Mouse (Mus musculus) frontal cortex, postnatal 25 days (tissue): Measurements from ENCODE around the gene Itln1.
"Not testable (repeated sequence)": the region's sequence is repeated elsewhere in the genome, so short reads cannot be mapped to it uniquely, and the experiment has no call there.

Source experiments
- DNase-seq, 2 experiments: peaks; one replicate each; pipeline ENCODE4 v3.0.0; 2022; ENCODE audit warnings: low spot score in 2 of 2

The Itln1 gene

DNA sequence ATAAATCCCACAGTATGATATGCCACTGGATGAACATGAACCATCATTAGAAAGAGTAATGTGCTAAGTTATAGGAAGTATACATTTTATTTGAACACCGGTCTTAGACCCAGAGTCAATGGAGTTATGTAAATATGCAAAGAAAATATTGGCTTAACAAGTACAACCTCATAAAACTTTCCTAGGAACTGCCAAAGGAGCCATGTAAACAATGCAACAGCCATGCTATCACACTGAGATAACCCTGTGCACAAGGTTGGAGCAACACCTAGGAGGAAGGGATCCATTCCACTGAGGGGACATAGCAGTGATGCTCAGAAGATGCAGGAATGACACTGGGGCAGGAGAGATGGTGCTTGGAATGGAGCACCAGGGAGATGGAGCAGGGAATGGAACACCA lies 21.3 kb downstream of the Itln1 start:
- DNase-seq: no peak

DNA sequence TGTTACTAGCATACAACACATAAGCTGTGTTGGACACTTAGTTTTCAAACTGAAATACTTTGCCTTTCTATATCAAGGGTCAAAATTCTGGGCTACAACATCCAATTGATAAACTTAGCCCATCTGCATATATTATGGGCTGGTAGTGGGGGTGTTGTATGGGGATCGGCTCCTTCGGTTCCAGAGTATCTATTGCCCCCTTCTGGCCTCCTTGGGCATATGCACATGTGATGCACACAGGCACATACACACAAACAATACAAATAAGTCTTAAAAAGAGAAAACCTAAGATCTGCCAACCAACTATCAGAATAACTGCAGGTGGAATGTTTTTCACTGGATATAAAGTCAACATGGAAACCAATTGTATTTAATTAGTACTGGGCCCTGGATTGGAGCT lies 21.9 kb downstream of the Itln1 start:
- no peak for DNase-seq

DNA sequence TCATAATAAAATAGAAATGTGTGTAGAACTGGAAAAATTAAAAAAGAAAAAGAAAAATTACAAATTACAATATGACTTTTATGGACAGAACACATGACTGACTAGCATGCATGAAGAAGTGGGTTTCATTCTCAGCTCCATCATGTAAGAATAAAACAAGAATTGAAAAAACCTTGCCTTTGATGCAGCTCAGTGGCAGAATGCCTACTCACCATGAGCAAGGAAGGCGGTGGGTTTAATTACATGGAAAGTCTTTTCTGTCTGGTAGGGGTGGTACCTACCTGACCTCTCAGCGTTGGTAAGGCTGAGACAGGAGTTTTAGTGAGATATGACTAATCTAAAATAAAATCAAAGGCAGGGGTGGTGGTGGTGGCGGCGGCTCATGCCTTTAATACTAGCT lies 30.5 kb downstream of the Itln1 start:
- no peak for DNase-seq

DNA sequence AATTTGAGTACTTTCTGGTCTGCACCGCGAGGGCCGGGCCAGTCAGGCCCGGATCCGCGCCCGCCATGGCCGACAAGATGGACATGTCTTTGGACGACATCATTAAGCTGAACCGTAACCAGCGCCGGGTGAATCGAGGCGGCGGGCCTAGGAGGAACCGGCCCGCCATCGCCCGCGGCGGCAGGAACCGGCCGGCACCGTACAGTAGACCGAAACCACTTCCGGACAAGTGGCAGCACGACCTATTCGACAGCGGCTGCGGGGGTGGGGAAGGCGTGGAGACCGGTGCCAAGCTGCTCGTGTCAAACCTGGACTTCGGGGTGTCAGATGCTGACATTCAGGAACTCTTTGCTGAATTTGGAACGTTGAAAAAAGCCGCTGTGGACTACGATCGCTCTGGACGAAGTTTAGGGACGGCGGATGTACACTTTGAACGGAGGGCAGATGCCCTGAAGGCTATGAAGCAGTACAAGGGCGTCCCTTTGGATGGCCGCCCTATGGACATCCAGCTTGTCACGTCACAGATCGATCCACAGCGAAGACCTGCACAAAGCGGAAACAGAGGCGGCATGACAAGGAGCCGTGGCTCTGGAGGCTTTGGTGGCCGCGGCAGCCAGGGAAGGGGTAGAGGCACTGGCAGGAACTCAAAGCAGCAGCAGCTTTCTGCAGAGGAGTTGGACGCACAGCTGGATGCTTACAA lies 31.4 kb downstream of the Itln1 start:
- peak; percentile 34 to 42 for DNase-seq

DNA sequence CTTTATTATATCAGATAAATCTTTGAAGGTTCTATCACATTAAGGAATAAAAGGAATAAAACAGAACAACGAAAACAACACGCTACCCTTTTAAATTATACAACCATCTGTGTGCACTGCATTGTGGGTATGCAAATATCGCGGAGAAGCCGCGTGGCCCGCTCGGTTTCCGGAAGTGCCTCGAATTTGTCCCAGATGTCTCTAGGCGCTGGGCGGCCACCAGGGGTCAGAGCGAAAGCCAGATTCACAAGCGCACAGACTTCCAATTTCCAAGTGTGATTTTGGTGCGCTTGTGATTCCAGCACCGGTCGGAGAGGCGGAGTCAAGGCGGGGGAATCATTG lies 31.9 kb downstream of the Itln1 start, which contains the start of gene Alyref2:
TSS of gene Alyref2 (plus strand) at position 229 of the 342 bp plus-strand sequence.
- peak; percentile 82 to 92 for DNase-seq

DNA sequence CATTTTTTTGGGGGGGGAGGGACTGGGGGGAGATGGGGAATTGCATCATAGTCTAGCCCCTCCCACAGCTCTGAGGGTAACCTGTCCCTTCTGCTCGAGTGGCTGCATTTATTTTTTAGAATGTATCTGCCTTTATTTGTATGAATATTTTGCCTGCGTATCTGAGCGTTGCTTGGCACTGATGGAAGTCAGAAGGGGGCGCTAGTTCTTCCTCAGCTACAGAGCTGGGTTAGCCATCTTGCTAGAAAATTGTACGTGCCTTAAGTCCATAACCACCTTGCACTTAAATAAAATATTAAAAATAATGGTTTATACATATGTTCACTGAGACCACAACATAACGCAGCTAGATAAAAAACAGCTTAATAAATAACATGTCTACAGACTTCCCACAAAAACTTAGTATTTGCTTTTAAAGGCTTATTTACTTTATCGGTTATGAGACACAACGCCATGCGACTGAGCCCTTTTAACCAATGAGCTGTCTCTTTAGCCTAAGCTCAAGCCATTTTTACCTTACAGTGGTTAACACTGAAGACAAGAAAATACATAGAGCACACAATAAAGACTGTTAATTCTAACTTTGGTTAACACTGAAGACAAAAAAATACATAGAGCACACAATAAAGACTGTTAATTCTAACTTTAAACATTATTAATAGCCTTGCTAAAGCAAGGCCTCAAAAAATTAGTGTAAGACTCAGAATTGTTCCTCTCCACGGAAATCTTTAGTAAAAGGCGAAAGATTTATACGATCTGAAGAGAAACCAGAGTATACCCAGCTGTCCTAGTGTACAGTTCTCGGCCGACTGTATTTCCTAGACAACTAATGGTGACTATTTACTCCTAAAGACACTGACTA lies 32.5 kb downstream of the Itln1 start:
- DNase-seq: no peak

DNA sequence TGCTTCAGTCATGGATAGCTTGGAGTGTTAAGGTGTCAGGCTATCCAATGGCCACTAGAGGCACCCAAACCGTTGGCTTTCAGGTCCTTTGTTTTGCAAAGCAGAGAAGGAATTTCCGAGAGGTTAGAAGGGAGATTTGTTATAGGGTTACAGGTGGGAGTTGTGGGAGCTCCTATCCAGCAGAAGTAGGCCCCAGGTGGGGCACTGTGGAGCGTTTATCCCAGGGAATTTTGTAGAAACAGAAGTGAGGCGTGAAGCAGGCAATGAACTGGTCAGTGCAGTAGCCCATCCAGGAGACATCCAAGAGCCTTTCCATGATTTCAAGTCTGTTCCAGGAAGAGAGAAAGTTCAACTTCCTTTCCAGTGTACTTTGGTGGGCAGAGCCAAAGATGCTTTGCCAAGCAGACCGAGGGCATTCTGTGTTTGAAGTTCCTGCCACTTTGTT lies 33.4 kb downstream of the Itln1 start:
- no peak for DNase-seq

DNA sequence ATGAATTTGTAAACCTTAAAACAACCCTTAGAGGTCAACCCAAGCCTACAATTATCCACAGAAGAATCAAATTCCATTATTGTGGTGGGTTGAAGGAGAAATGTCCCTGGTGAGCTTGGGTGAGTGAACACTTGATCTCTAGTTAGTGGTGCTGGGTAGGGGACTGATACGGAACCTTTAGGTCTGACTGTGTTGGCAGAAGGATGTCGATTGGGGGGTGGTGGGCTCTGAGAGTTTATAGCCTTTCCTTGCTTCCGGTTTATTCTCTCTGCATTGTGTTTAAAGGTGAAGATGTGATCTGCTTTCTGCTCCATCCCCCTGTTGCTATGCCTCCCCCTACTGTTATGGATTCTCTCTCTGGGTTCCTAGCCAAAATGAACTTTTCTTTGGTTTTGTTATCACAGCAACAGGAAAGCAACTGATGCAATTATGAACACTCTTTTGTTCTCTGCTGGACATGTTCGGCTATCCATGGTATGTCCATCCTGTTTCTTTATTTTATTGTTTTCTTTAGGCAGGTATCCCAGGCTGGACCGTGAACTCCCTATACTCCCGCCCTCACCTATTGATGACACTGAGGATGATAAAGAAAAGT lies 34.0 kb downstream of the Itln1 start:
- DNase-seq: no peak

DNA sequence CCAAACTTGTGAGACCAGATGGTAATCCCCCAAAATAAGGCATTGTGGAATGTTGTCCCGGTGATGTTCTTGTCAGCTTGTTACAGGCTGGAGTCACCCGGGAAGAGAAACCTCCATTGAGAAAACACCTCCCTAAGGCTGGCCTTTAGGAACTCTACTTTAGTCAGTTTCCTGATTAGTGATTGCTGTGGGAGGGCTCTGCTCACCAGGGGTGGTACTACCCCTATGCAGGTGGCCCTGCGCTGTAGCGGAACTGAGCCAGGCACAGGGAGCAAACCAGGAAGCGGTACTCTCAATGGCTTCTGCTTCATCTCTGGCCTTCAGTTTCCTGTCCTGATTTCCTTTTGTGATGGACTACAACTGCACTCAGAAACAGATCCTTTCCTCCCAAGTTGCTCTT lies 35.2 kb downstream of the Itln1 start:
- no peak for DNase-seq

DNA sequence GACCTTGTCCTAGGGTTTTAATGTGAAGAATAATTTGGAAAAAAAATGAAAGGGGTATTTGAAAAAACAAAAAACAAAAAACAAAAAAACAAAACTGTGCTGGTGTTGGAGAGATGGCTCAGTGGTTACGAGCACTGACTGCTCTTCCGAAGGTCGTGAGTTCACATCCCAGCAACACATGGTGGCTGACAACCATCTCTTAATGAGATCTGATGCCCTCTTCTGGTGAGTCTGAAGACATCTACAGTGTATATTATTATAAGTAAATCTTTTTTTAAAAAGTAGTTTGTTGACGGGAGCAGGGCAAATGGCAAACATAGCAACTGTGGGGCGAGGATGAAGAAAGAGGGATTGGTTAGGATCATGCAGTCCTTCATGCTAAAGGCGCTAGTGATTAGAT lies 39.7 kb downstream of the Itln1 start:
- no peak for DNase-seq

DNA sequence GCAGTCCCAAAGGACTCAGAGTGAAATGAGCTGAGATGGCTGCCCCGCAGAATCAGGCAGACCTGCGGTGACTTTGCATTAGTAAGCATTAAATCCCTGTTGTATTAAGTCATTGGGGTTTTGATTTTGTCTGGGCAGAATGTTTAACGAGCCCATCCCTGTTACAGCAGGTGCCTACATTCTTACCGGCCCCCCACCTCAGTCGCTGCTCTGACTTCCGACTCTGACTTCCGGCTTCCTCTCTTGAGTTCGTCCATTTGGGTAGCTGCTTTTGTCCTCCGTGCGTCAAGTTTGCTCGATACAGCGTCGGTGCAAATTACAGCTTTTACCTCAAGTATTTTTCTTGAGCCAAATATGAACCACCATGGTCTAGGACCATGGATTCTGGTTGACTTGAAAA lies 40.9 kb downstream of the Itln1 start:
- no peak for DNase-seq

DNA sequence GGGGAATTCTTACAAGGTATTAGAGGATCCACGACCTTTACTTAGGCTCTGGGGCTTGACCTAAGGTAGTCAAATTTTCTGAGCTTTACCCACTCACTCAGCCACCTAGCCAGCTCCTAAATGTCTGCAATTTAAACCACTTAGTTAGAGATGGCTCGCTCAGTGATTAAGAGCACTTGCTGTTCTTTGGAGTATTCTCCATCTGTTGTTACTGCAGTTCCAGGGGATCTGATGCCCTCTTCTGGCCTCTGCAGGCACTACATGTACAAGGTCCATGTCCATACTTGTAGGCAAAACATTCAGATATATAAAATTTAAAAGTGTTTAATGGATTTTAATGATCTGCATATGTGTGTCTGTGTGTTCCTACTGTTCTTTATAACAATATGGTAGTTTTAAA lies 56.1 kb downstream of the Itln1 start:
- peak; percentile 66 to 68 for DNase-seq

DNA sequence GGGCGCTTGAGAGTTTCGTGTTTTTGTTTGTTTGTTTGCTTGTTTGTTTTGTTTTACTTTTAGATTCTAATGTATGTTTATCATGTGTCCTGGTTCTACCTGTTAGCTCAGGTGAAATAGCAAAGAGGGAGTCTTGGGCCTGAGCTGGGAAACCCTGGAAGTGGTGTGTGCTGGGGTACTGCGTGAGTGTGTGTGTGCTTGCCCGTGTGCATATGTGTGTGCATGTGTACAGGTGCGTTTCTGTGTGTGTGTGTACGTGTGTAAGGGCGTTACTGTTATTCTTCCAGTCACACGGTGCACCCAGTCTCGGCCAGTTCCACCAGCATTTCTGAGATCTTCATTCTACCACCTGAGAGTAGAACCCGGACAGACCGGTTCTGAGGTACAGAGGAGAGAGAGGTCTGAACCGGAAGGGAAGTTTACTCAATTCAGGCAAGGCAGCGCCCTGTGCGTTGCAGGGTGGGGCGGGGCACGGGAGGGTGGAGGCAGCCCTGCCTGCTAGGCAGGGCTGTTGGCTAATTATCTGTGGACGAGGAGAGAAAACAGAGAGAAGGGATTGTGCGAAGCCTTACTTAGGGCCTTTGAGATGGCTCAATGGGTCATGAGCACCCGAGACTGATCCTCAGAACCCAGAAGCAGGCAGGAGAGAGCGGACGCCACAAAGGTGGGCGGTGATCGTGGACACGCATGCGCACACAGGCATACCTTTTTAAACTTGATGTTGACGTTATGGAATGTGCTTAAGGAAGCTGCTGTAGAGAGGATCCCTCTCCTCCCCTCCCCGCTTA lies 57.1 kb downstream of the Itln1 start:
- DNase-seq: no peak

DNA sequence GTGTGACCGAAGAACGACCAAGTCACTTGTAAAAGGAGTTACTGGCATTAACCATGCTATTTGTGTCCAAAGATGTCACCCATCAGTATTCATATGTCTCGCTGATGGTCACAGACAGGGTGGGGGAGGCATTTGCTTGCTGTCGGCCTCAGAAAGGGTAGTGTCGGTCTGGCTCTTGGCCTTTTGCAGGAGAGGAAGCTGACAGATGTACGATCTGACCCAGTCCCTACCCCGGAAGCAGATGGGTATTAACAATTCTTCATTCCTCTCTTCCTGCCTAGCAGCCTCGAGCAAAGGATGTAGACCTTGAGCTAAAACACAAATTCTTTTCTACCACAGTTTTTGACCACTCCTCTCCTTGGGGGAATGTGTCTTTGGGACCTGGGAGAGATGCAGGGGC lies 58.0 kb downstream of the Itln1 start:
- no peak for DNase-seq

DNA sequence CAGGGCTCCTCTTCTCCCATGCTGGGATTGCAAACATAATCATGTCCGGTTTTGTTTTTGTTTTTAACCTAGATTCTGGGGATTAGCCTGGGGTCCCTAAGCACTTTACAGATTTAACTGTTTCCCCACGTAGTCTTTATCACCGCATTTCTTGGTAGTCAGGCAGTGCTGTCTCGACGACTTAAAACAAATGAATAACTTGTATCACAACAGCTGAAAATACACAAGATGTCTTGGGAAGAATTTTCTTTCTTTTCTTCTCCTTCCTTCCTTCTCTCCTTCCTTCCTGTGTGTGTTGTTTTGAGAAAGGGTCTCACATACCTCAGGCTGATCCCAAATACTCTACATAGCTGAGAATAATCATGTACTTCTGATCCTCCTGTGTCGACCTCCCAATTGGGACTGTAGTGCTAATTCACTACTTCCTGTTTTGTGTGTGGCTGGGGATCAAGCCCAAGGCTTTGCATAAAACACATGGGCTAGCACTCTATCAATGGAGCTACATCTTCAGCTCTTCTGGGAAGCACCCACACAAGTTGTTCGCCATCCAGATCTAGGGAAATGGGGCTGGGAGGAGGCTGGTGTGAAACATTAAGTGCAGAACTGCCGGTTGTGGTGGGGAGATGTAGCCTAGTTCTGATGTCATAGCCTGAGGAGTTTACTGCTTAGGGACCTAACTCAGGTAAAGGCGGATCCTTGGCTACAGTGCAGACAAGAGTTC lies 61.0 kb downstream of the Itln1 start:
- DNase-seq: no peak

DNA sequence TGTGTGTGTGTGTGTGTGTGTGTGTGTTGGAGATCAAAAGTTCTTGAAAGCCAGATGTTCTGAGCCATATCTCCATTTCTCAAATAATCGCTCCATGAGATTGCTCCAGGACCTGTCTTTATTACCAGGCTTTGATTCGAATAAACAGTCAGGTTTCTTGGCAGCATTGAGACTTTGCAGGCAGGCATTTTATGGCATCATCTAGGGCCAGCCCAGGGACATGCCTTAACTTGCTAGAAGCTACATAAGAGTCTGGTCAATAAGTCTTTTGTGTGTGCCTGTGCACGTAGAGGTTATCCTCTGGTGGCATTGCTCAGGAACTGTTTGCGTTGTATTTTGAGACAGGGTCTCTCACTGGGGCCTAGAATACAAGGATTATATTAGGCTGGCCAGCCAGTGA lies 61.6 kb downstream of the Itln1 start:
- DNase-seq: no peak

DNA sequence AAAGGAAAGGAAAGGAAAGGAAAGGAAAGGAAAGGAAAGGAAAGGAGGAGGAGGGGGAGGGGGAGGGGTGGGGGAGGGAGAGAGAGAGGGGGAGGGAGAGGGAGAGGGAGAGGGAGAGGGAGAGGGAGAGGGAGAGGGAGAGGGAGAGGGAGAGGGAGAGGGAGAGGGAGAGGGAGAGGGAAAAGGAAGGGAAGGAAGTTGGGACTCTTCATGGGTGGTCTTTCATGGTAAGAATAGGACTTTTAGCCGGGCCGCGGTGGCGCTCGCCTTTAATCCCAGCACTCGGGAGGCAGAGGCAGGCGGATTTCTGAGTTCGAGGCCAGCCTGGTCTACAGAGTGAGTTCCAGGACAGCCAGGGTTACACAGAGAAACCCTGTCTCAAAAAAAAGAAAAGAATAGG lies 63.2 kb downstream of the Itln1 start:
- DNase-seq: not testable (repeated sequence)

DNA sequence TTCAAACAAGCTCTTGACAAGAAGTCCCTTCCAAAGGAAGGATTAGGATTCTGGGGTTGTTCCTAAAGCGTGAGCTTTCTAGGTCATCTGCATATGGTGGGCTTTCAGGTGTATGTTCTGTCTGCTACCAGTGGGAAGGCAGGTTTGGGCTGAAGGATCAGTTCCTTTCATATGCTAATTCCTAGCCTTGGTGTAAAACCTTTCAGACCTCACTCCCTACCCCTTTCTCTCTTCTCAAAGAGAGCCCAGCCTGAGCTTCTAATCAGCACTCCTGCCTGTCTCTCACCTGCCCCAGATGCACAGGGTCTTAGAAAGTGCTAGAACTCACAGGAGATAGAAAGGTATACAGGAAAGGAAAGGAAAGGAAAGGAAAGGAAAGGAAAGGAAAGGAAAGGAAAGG lies 63.6 kb downstream of the Itln1 start:
- no peak for DNase-seq

DNA sequence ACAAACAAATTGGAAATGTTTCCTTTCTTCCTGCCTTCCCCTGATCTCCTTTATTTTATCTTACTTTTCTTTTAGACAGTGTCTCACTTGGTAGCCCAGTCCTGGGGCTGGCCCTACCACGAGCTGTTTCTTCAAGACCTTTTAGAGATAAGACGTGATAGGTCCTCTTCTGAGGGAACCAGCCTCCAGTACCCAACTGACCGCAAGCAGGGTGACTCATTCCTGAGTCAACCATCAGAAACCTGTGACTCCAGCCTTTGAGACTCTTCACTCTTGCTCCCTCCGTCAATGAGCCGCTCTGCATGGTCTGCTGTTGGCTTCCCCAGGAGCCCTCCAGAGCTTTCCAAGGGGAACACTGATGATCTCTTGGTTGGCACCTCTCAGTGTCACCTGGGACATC lies 64.2 kb downstream of the Itln1 start:
- no peak for DNase-seq

DNA sequence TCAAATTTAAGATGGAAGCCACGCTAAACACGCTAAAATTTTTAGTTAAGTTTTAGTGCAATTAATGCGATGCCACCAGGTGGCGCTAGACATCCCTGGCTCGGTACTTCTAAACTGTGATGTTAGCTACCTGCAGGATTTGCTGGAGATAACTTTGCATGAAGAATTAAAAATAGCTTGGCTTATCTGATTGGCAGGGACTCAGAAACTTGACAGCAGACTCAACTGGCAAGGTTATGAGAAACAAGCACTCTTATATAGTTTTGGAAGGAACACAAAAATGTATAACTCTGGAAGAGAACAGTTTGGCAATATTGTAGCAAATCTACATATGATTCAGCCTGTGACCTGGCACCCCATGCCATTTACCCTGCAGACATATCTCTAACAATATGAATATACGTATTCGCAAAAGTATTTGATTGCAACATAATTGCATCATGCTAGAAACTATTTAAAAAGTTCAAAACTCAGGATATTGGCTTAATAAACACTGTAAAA lies 64.7 kb downstream of the Itln1 start:
- peak; percentile 26 to 44 for DNase-seq

DNA sequence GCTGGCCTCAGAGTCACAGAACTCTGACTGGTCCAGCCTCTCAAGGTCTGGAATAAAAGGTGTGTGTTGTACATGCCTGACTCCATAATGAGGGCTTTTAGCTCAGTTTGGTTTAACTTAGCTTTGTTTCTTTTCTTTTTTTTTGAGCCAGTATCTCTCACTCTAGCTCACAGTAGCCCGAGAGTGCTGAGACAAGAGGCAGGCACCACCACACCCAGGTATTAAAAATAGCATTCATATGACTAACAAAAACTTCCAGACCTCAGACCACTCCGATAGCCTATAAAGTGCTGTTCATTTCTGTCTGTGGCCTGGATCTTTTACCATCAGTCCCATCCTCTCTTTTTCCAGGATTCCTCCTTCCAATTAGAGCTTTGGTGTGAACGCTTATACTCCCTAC lies 65.4 kb downstream of the Itln1 start:
- DNase-seq: no peak
